Mouse (Mus musculus) layer of hippocampus, postnatal 36 days (tissue): Measurements from ENCODE around the gene Dag1. TPM values are rescaled to one million over a fixed set of nuclear protein-coding genes. Genes with fewer than 3 reads are reported as not detected.
A peak's percentile ranks its signal among the peaks of the same experiment; 100 is the strongest.
"Not testable (repeated sequence)": the region's sequence is repeated elsewhere in the genome, so short reads cannot be mapped to it uniquely, and the experiment has no call there.

Experiments used
- DNase-seq, 2 experiments: peaks; one replicate each; pipeline ENCODE4 v3.0.0; 2022
- total RNA-seq, 2 experiments: library from RNA; stranded (reverse); gene quantifications; 2 replicates each; pipeline ENCODE4 v1.2.3; 2021

Gene Dag1
- total RNA-seq, 2 experiments from 2014 or later: 77.8 to 82.4 TPM

- no peak for DNase-seq
These were observed 9.7 kb upstream of the Dag1 start for GRCm38 (mm10) chr9:108273485-108273884.

DNA sequence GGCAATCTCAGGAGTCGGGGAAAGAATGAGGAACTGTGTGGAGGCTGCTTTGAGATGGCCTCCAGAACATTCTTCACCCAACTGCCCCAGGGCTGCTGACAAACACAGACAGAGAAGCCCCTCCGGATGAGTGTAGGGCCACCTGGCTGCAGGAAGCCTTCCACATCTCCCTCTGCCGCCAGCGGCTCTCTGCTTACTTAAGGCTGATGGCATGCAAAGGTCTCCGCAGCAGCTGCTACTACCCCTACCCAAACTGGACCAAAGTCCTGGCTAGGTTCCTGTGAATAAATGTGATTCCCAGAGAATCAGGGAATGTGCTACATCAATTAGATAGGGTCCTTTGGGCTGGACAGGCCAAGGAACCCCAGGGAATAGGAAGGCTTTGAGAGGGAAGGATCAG lies 8.9 kb upstream of the Dag1 start:
- DNase-seq: no peak

GRCm38 (mm10) chr9:108271941-108272340 lies 8.2 kb upstream of the Dag1 start:
- no peak for DNase-seq

DNA sequence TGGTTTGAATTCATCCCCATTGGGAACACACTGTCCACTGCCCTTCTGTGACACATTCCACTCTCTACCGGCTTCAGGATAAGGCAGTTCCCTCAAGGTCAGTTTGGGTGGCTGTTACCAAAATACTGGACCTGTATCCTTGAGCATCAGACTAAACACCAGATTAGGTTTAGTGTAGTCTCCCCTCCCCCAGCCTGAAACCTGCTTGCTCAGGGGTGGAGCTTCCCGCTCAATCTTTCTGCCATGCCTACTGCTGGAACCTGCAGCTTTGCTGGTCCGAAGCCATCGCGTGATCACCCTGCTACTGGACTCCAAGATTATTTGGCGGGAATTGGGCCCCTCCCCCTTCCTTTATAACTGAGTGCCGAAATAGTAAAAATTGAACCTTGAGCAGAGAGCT lies 4.9 kb upstream of the Dag1 start:
- not testable (repeated sequence) for DNase-seq

- DNase-seq: no peak
These were observed 3.9 kb upstream of the Dag1 start for GRCm38 (mm10) chr9:108267691-108268090.

DNA sequence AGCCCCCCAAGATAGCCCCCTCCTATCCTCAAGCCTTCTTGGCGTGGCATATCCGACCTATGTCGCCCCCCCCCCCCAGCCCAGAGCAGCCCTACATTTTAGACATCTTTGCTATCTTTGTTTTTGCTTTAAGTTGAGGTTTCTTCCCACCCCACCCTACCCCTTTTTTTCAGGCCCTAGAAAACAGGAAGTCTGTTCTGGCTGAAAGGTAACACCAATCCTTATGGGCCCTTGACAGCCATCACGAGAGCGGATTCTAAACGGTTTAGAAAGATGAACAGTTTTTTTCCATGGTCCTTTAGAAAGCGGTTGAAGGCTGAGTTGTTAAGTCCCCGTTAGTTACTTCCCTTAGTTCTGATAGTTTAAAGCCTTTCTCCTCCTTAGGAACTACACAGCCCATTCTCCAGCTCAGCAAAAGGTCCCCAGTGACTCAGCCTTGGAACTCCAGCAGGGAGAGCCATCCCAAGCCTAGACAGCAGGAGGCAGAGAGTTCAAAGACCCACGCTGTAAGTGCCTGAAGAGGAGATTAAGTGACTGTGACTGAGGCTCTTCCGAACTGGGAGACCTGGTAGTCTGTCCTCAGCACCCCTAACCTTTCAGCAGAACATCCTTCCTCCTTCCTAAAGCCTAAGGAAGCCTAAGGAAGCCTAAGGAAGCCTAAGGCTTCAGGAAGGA lies 2.6 kb upstream of the Dag1 start:
- DNase-seq: no peak

GRCm38 (mm10) chr9:108264191-108264921 lies 598 bp upstream of the Dag1 start:
- no peak for DNase-seq

- DNase-seq: peak in 1 of 2 experiments; percentile 33
These were observed 552 bp downstream of the Dag1 start for GRCm38 (mm10) chr9:108263131-108263681.

- no peak for DNase-seq
These were observed 1.2 kb downstream of the Dag1 start for GRCm38 (mm10) chr9:108262494-108263049.

DNA sequence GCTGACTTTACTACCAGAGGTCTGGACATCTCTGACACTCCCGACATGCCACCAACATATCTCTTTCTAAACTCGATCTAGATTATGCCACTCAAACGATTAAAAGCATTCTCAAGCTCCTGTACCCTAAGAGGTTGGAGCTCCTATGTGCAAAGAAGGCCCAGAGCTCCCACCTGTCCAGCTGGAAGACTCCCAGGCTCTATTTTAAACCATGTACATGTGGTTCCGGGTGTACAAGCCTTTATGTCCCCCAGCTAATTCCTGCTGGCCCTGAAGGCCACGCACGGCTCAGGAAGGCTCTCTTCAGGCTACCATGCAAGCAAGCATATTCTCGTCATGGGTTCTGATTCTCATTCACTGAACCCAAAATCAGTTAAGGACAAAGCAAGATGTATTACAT lies 1.9 kb downstream of the Dag1 start:
- no peak for DNase-seq

- DNase-seq: no peak
These were observed 3.2 kb downstream of the Dag1 start for GRCm38 (mm10) chr9:108260526-108260925.

DNA sequence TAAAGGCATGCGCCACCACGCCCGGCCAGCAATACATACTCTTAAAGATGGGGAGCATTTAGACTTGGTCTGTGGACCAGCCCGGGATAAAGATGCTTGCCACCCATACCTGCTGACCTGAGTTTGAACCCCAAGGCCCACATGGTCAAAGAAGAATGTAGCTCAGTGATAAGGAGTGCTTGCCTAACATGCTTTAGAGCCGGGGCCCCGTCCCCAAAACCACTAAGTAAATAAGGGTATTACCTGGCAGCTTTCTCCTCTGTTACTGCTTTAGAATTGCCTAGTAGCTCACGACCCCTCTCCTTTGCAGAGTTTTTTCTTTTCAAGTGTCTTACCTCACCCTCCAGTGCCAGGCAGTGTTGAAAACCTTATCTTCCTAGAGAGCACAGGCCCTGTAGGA lies 11.0 kb downstream of the Dag1 start:
- no peak for DNase-seq

GRCm38 (mm10) chr9:108251877-108252276 lies 11.9 kb downstream of the Dag1 start:
- DNase-seq: no peak

DNA sequence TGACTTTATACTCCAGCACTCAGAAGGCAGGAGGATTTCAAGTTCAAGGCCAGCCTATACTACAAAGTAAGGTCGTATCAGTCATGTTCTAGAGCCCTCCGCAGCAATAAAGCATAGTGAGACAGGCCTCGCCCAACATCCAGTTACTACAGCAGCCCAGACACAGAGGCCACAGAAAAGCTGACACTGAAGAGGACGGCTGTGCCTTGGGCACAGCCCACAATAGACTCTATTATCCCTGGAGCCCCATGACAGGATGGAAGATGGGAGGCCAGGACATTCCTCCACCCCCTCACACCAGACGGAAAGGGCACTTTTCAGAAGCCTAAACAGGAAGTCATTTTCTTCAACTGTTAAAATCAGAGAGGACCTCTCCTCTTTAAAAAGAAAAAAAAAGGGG lies 14.8 kb downstream of the Dag1 start:
- DNase-seq: no peak

DNA sequence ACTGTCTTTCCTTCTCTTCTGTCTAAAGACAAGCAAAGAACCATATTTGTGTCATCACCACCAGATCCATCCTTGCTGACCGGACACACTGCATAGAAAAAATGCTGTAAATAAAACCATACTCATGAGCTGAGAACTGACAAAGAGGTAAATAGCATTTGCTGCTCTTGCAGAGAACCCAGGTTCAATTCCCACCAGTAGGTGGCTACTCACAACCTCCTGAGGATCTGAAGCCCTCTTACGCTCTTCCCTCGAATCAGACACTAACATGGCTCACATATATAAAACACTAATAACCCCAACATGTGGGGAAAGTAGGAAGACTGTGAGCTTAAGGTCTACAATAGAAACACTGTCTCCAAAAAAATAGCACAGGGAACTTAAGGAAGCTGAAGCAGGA lies 18.8 kb downstream of the Dag1 start:
- no peak for DNase-seq

DNA sequence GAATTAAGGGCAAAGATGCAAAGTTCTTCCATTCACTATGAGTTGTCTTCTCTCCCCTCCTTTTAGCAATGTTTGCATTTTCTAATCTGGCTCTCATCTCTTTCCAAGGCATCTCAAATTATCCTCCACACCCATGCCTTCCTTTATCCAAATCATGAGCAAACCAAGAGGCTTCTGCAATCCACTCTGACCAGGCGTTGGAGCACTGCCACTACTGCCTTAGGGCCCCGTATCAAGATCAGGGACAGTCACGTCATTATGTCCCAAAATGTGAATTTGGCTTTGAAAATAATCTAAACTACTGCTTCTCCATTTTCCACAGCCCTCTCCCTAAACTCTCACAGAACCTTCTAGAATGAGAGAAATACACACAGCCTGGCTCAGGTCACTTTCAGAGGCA lies 19.2 kb downstream of the Dag1 start:
- DNase-seq: no peak

DNA sequence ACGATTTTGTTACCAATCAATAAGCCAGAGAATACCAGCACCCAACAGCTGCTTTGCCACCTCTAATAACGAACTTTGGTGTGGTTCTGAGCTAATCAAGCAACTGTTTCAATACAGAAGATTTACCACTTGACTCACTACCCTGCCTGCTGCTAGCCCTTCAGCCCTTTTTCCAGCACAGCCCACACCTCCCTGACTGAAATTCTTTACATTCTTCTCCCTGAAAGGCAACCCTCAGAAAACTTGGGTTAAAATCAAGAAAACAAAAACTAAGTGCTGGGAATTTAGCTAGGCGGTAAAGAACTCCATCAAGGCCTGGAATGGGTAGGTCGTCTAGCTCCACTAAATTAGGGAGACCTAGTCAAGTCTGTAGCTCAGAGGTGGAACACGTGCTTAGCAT lies 23.8 kb downstream of the Dag1 start:
- no peak for DNase-seq

GRCm38 (mm10) chr9:108238831-108239230 lies 24.9 kb downstream of the Dag1 start:
- DNase-seq: no peak

DNA sequence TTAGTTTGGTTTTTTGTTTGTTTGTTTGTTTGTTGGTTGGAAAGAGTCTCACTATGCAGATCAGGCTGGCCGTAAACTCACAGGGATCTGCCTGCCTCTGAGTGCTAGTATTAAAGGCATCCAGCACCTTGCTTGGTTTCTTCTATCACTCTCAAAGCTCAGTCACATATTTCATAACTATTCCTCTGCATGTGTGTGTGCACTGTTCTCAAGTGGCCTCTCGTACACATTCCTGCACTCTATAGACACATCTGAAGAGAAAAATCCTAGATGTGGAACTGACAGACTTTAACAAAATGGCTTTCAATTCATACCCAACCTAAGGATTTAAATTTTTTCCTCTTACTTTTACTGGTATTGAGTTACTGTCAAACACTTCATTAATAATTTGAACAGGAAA lies 25.4 kb downstream of the Dag1 start:
- no peak for DNase-seq

DNA sequence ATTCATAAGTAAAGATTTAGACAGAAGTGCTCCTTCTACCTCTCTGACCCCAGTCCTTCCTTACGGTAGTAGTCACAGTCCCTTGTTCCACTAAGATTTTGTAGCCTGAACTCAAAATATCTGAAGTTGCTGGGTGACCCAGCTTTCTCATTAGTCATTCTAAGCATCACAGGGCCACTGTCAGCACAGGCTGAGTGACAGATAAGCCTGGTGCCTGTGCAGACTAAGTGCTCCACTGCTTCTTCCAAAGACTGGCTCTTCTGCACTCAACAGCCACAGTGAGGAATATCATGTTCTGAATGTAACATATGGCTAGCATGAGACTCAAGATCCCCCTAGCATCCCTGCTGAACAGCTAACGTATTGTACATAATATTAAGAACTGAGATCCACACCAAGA lies 29.1 kb downstream of the Dag1 start:
- DNase-seq: no peak

DNA sequence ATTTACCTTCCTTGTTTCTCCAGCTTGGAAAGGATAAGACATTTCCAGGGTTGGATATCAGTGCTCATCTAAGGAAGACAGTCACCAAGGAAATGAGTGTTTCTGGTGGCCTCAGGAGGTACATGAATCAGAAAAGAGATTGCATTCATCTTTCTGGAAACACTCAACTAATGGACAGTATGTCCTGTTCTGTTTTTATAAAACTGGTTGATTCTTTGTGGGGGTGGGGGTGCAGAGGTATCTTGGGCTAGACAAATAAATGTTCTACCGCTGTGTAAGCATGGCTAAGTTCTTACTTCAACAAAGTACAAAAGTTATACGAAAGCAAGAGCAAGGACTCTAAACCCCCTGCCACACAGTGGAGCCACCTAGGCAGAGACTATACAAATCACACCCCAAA lies 30.9 kb downstream of the Dag1 start:
- no peak for DNase-seq

GRCm38 (mm10) chr9:108227911-108228649 lies 35.7 kb downstream of the Dag1 start:
- no peak for DNase-seq

DNA sequence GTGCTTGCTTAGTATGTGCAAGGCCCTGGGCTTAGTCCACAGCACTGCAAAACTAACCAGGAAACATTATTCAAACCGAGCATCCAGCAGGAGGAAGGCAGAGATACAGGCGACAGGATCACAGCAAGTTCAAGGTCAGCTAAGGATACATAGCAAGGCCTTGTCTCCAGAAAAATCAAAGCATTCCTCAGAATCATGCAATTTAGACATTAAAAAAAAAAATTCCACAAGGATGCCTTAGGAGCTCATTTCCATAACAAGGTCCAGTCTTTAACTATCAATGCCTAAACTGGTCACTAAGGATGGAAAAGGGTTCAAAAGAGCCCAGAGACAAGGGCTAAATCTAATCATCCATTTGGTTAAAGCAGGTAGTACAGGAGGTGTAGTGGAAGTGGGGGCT lies 38.6 kb downstream of the Dag1 start:
- no peak for DNase-seq
